Mouse (Mus musculus): Measurements from ENCODE around the gene Eif3f.
A peak's percentile ranks its signal among the peaks of the same experiment; 100 is the strongest.

Gene Eif3f

GRCm38 (mm10) chr7:108933794-108934731 lies at the start of gene Eif3f:
TSS of gene Eif3f (plus strand) at chr7:108934417.
- DNase-seq (ENCODE audit: low spot score) = peak; percentile 91

GRCm38 (mm10) chr7:108884906-108885305 lies 49.3 kb upstream of the Eif3f start, which contains the start of gene Olfr518:
TSS of gene Olfr518 (minus strand) at chr7:108885006.
- no peak for DNase-seq (ENCODE audit: low spot score)

GRCm38 (mm10) chr7:108894320-108894719 lies 39.9 kb upstream of the Eif3f start, which contains the start of gene Olfr519:
TSS of gene Olfr519 (minus strand) at chr7:108894420.
- DNase-seq (ENCODE audit: low spot score) = no peak

GRCm38 (mm10) chr7:108903969-108904368 lies 30.2 kb upstream of the Eif3f start:
- DNase-seq (ENCODE audit: low spot score) = no peak

- no peak for DNase-seq (ENCODE audit: low spot score)
Measured at GRCm38 (mm10) chr7:108927043-108927442, 7.2 kb upstream of the Eif3f start.

GRCm38 (mm10) chr7:108928280-108929188 lies 5.7 kb upstream of the Eif3f start:
- no peak for DNase-seq (ENCODE audit: low spot score)

- no peak for DNase-seq (ENCODE audit: low spot score)
Measured at GRCm38 (mm10) chr7:108929726-108930393, 4.4 kb upstream of the Eif3f start, which contains the start of gene Nlrp10. TSS of gene Nlrp10 (minus strand) at chr7:108930178.

GRCm38 (mm10) chr7:108934836-108935235 lies 619 bp downstream of the Eif3f start:
- DNase-seq (ENCODE audit: low spot score) = no peak

- no peak for DNase-seq (ENCODE audit: low spot score)
Measured at GRCm38 (mm10) chr7:108935411-108935810, 1.2 kb downstream of the Eif3f start.

GRCm38 (mm10) chr7:108936591-108936990 lies 2.4 kb downstream of the Eif3f start:
- no peak for DNase-seq (ENCODE audit: low spot score)

GRCm38 (mm10) chr7:108941466-108941865 lies 7.2 kb downstream of the Eif3f start:
- no peak for DNase-seq (ENCODE audit: low spot score)

GRCm38 (mm10) chr7:108944002-108944401 lies 9.8 kb downstream of the Eif3f start:
- DNase-seq (ENCODE audit: low spot score) = no peak

- DNase-seq (ENCODE audit: low spot score) = no peak
Measured at GRCm38 (mm10) chr7:108948611-108949010, 14.4 kb downstream of the Eif3f start.

GRCm38 (mm10) chr7:108949301-108949700 lies 15.1 kb downstream of the Eif3f start:
- DNase-seq (ENCODE audit: low spot score) = no peak

- peak; percentile 42 for DNase-seq (ENCODE audit: low spot score)
Measured at GRCm38 (mm10) chr7:108950312-108950761, 16.1 kb downstream of the Eif3f start, which contains the start of gene Tub. TSS of gene Tub (plus strand) at chr7:108950338.

GRCm38 (mm10) chr7:108950762-108951331 lies 16.6 kb downstream of the Eif3f start:
- DNase-seq (ENCODE audit: low spot score) = peak; percentile 38

- DNase-seq (ENCODE audit: low spot score) = no peak
Measured at GRCm38 (mm10) chr7:108952801-108953200, 18.6 kb downstream of the Eif3f start.

- no peak for DNase-seq (ENCODE audit: low spot score)
Measured at GRCm38 (mm10) chr7:108954185-108954584, 20.0 kb downstream of the Eif3f start.

- DNase-seq (ENCODE audit: low spot score) = no peak
Measured at GRCm38 (mm10) chr7:108957734-108958133, 23.5 kb downstream of the Eif3f start.

GRCm38 (mm10) chr7:108965968-108966367 lies 31.8 kb downstream of the Eif3f start:
- no peak for DNase-seq (ENCODE audit: low spot score)

GRCm38 (mm10) chr7:108966742-108967362 lies 32.6 kb downstream of the Eif3f start:
- DNase-seq (ENCODE audit: low spot score) = peak; percentile 15
